Mouse (Mus musculus): ENCODE results near the gene Tut4.

Gene Tut4

GRCm38 (mm10) chr4:108598306-108598705 lies 139.1 kb downstream of the Tut4 start:
- no peaks in the 10 kb centered on the region for H3K27me3 ChIP-seq (ENCODE audit: control insufficient read depth, insufficient read depth, low read length, poor library complexity, severe bottlenecking)
- DNase-seq (ENCODE audit: low read depth, low spot score), result no peak
- no peaks in the 10 kb centered on the region for H3K36me3 ChIP-seq (ENCODE audit: control insufficient read depth, insufficient read depth, low read length, poor library complexity, severe bottlenecking)

- no peaks in the 10 kb centered on the region for H3K27me3 ChIP-seq (ENCODE audit: control insufficient read depth, insufficient read depth, low read length, poor library complexity, severe bottlenecking)
- peaks cover 4% of the 10 kb centered on the region; the same call in 1 of the 2 replicates for H3K36me3 ChIP-seq (ENCODE audit: control insufficient read depth, insufficient read depth, low read length, poor library complexity, severe bottlenecking)
- DNase-seq (ENCODE audit: low read depth, low spot score), result no peak
Measured at GRCm38 (mm10) chr4:108601870-108602269, 142.6 kb downstream of the Tut4 start.

- Histone ChIP-seq H3K36me3 (ENCODE audit: control insufficient read depth, insufficient read depth, low read length, poor library complexity, severe bottlenecking) (peaks cover 4% of the 10 kb centered on the region), H3K27me3 (ENCODE audit: control insufficient read depth, insufficient read depth, low read length, poor library complexity, severe bottlenecking) (no peaks in the 10 kb centered on the region)
- no peak for DNase-seq (ENCODE audit: low read depth, low spot score)
Measured at GRCm38 (mm10) chr4:108608651-108609050, 149.4 kb downstream of the Tut4 start.
